Mouse (Mus musculus) left cerebral cortex, adult 18-20 months (tissue): ENCODE data around the gene Abcc8. TPM values are rescaled to one million over a fixed set of nuclear protein-coding genes. Genes with fewer than 3 reads are reported as not detected.
"Not testable (repeated sequence)": the region's sequence is repeated elsewhere in the genome, so short reads cannot be mapped to it uniquely, and the experiment has no call there.

ENCODE experiments used
- DNase-seq, 2 experiments: peaks; one replicate each; pipeline ENCODE4 v3.0.0; 2021 to 2022; ENCODE audit warnings: low spot score in 2 of 2, mixed read lengths in 1 of 2
- long read RNA-seq, 2 experiments: library from polyadenylated mRNA; stranded (forward); transcript quantifications; one replicate each; pipeline ENCODE4 v2.0.0; 2021
- total RNA-seq, 2 experiments: library from RNA; stranded (reverse); gene quantifications; 2 replicates each; pipeline ENCODE4 v1.2.3; 2021

Abcc8 gene
- 10 to 100 TPM; 34.8 to 39.2 TPM for total RNA-seq
- long read RNA-seq, experiment 1, partial matches to known transcripts: 10 of 36 reads
- long read RNA-seq, experiment 1, other reads (novel, unspliced or antisense): 25 of 36 reads
- long read RNA-seq, experiment 2, partial matches to known transcripts: 4 of 14 reads
- long read RNA-seq, experiment 2, other reads (novel, unspliced or antisense): 9 of 14 reads

DNA sequence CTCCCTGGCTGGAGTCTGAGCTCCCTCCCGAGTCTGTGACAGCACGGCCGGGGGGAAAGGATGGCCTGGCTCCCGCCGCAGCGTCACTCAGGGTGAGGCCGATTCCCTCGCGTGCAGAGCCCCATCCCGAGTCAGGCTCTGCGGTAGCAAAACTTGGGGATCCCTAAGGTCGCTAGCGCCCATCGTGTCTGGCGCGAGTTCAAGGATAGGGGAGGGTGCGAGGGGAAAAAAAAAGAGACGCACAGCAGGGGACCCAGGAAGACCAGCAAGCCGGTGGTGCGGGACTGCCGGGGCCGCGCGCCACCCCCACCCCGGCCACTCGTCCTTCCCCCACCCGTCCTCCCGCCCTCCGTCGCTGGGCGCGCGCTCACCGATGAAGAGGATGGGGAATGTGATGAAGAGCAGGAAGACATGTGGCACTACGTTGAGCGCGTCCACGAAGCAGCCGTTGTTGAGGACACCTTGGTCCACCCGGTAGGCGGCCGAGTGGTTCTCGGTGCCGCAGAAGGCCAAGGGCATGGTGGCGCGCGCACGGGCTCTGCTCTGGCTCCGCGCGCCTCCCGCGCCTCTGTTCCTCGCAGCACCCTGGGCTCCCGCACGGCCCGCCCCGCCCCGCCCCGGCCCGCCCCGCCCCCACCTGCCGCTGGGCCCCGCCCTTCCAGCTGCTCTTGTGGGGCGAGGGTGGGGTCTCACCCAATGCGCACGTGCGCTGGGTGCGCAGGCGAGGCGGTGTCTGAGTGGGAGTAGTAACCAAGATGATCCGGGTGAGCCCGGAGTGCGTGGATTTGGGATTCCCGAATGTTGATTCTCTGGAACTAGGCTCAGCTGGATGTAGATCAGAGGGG is at the start of gene Abcc8:
Gene Abcc8, minus strand, starts transcription at position 603 of the 845 bp plus-strand sequence.
- DNase-seq: peak; percentile 35 to 64

DNA sequence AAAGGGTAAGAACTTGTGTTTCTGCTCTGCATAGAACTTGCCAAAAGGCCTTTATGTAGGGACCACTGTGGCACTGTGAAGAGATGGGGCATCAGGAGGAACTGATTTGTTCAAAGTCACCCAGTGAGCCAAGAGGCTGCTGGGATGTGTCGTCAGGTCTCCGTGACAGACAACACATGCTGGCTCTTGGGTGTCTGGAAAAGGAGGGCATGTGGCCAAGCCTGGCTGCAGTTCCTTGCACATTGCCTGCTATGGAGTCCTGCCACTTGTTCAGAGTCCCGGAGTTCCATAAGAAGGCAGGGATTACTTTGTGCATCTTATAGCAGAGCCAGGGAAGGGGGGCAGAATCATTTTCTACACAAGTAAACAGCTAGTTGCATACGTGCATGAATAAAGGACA is 47.1 kb upstream of the Abcc8 start:
- DNase-seq: no peak

DNA sequence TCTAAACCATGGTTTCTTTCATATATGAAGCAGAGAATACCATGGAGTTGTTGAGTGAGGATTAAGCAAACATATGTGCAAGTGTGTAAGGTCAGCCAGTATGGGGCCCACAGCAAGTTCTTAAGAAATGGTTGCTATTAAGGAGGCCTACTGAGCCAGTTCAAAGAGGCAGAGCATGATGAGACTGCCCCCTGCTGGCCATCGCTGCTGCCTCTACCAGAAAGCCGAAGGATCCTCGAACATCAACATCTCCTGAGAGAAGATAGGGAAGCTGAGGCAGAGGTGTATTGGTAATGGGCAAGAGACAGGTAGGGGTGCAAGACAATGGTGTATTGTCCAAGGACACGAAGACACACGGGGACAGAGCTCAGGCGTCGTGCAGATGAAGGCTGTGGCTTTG is 46.4 kb upstream of the Abcc8 start:
- DNase-seq: peak; percentile 63 to 80

DNA sequence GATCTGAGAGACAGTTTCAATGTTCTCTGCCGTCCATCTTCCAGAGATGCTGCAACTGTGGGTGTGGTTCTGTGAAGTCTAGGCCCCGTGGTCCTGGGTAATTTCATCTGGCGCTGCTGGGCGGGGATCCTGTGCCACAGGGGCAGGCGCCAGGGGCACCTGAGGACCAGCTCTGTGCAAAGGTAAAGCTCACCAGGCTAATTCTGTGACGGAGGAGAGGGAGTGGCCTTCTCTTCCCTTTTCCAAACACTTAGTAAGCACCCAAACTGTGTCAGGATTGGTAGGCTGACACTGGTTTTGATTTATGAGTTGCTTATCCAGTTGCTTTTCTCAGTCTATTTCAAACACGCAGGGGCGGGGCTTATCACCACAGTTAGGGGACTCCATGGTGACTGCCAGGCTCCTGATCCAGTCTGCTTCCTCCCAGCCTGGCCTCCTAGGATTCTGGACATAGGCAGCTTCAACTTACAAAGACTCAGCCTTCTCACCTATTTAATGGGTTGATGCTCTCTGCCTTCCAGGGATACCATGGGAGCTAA is 40.8 kb upstream of the Abcc8 start:
- DNase-seq: no peak

DNA sequence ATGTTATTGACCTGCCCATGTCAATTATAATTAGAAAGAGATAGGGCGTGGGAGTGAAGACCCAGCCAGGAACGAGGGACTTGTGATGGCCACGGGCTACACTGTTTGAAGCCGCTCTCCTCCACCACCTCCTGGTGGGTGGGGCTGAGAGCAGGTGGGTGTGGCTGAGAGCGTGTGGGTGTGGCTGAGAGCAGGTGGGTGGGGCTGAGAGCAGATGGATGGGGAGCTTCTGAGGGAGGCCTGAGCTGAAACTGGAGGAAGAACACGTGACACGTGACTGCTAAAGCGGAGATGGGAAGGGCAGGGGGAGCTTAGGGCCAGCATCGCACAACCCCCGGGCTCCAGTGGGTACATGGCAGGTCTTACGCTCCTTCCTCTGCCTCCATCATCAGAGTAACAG is 38.6 kb upstream of the Abcc8 start:
- DNase-seq: peak in 1 of 2 experiments; percentile 6

DNA sequence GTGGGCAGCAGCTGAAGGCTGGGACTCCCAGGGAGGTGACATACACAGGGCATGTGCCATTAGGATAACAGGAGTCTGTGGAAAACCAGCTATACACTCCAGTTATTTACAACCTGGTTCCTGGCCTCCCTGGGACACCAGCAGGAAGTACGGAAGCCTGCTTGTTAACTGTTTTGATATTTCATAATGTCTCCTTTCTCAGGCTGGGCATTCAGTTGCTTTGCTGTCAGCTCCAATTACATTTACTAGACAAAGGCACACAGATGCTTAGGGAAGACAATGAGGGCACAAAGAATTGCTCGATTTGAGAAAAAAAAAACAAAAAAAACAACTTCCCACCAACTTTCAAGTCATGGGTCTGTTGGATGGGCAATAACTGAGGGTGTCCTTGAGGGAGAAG is 36.6 kb upstream of the Abcc8 start:
- no peak for DNase-seq

DNA sequence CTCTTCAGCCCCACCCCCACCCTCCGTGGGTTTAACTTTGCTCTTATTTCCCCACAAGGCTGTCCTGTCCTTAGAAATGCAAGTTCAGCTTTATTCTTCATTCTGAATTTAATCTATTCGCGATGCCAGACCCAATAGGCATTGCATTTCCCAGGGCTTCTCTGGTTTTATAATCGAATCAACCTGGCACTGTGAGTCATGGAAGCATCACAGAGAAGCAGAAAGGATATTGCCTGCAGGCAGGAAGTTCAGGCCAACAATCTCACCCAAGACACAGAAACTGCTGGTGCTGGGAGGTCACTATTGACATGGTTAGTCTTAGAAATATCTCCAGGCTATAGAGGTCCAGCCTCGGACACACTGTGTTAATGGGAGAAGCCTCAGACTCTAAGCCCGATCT is 30.4 kb upstream of the Abcc8 start:
- DNase-seq: no peak

DNA sequence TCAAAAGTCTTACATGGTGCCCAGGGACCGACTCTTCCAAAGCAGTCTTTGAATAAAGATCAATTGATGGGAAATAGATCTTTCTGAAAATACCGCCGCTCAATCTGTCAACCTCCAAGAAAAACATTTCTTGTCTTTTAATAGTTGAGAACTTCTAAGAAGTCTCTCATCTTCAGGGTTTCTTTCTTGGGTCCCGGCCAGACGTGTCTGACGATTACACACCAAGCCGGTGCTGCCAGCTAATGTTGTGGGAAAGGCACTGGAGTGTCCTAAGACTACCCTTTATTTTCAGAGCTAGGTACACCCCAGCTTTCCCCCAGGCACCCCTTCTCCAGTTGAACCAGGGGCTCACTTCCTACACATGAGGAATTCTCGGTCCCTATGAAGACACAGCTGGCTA is 28.3 kb upstream of the Abcc8 start:
- DNase-seq: no peak

DNA sequence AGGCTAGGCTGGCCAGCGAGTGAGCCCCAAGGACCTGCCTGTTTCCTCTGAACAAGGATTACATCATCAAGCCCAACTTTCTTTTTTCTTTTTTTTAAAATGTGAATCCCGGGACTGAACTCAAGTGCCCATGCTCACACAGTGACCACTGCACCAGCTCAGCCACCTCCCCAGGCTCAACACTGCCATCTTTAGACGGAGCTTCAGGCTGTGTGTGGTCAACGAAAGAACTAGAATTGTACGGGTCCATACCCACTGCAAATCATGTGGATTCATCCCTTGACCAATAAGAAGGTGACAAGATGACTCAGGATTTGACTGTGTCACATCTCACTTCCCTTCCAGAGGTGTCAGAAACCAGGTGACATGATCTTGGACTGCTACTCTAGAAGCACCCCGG is 24.9 kb upstream of the Abcc8 start:
- DNase-seq: no peak

DNA sequence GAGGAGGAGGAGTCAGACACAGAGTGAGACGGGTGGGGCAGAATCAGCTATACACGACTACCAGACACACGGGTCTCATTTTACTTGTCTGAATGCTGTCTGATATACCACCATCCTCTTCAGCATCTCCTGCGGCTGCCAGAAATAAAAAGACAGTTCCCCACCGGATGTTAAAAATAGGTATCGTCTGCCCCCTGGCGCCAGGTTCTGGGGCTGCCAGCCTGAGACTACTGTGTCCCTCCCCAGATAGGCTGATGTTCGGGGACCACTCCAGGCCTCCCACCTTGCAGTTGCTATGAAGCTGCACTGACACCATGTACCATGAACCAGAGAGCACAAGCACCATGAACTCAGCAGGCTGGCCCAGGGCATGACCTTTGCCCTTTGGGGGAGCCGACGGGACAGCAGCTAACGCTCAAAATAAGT is 24.2 kb upstream of the Abcc8 start:
- DNase-seq: peak; percentile 57 to 65

DNA sequence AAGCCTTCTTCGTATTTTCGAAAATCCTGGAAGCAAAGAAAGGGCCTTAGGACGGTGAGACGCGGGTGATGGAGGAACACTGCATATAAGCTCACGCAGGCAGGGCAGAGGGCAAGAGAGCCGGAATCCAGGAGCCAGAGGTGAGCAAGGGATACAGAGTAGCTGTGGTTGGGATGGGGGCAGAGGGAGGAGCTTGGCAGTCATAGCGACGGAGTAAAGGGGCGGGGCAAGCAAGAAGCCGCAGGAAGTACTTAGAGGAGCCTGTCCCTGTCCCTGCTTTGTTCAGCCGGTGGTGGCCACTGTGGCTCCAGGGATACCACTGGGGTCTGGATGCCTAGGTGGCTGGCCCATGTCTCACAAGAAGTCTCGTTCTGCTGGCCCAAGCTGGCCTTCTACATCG is 21.8 kb upstream of the Abcc8 start:
- DNase-seq: no peak

DNA sequence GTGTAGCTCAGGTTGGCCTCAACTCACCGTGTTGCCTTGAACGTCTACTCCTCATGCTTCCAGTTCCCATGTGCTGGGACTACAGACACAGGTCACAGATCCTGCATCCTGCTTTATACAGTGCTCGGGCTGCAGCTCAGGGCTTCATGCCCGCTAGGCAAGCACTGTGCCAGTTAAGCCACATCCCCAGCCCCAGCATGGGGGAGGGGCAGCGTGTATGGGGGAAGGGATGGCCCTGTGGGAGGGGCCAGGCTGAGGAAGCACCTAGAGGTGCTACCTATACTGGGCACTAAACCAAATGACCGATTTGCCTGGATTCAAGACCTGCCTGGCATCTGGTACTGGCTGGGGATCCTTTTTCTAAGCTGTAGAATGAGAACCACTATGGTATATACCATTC is 20.2 kb upstream of the Abcc8 start:
- no peak for DNase-seq

DNA sequence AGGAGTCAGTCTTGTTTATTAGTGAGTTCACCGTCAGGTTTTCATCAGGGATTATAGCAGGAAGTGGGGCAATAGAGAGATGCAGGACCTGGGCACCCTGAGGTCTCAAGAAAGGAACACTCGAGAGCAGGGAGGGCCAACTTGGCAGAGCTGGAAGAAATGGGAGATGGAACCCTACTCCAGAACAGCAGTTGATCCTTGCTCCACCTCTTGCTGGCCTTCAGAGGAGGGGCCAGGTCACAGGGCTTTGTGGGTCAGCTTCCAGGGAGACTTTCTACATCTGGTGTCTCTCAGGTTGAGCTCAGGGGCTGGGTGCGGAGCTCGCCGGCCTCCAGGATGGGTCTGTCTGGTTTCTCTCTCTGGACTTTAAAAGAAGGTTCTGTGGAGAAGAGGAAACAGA is 15.5 kb upstream of the Abcc8 start:
- DNase-seq: no peak

DNA sequence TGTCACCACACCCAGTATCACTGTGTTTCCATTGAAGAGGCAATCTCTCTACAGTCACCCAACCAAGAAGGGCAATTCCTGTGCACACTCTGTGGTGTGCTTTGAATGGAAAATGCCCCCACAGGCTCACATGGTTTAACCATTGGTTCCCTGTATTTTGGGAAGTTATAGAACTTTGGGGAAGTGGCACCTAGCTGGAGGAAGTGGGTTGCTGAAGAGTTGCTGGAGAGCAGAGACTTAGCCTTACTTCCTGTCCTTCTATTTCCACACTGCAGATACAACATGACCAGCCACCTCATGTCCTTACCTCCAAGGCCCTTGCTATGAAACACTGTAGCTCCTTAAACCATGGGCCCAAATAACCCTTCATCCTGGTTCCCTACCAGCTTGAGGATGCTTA is 4.4 kb upstream of the Abcc8 start:
- DNase-seq: no peak

DNA sequence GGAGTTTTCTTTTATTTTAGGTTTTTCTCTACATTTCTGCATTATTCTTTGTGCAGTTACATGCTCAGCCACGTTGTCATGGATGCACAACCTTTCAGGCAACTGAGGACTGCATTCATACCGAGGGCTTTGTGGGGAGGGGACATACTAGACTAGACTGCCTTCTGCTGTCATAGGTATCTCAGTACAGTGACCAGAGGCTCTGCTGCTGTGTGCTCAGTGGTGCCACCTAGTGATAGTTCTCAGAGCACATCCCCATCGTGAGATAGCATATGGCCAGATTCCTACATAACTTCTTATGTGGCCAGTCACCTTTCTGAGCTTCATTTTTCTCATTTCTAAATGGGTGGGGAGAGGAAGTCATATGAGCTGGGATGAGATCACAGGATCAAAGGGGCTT is 1.8 kb upstream of the Abcc8 start:
- DNase-seq: peak; percentile 62 to 66

DNA sequence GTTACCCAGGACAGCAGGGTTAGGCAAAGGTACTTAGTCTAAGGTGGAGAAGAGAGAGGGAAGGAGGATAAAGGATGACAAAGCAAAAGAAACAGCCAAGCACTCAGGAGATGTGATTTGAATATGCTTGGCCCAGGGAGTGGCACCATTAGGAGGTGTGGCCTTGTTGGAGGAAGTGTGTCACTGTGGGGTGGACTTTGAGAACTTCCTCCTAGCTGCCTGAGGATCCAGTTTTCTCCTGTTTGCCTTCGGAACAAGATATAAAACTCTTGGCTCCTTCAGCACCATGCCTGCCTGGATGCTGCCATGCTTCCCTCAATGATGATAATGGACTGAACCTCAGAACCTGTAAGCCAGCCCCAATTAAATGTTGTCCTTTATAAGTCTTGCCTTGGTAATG is 10.9 kb downstream of the Abcc8 start:
- not testable (repeated sequence) for DNase-seq

DNA sequence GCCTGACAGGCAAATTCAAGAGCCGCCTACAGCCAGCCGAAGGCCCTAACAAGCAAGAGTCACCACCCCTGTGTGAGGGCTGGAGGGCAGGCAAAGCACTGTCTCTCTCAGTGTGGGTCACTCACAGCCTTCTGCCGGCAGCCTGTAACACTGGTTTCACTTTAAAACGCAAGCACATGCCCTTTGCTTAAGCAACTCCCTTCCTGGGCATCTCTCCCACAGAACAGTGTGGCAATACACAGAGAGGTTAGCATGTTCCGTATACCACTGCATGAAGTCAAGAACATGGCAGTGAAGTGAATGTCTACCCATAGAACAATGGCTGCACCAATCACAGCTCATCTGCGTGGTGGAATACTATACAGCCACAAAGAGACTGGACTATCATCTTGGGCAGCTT is 11.4 kb downstream of the Abcc8 start:
- no peak for DNase-seq

DNA sequence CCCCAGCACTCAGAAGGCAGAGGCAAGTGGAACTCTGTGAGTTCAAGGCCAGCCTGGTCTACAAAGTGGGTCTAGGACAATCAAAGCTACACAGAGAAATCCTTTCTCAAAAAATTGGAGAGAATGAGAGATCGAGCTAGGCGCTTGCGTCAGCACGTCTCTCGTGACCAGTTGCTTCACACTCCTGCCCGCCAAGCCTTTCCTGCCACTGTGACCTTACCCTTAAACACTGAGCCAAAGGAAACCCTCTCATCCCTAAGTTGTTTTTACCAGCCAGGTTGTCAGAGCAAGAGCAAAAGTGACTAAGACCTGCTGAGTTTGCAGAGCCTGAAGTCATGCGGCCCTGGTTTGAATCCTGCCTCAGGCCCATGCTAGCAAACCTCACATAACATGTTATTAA is 11.9 kb downstream of the Abcc8 start:
- DNase-seq: no peak

DNA sequence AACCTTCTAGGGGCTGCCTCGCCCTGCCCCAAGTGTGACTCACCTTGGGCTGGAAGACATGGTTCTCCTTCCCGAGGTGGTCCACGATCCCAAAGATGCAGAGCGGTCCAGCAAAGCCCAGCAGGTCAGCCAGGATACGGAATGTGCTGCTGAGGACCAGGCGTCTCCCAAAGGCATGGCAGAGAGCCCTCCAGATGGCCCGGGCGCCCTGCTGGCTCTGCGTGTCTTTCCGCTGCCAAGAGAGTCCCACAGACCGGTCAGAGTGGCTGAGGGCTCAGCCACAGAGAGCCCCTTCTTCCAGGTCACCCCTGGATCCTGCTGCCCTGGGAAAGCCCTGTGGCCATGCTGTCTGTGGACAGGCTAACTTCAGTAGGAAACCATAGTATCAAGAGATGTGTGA is 14.0 kb downstream of the Abcc8 start:
- no peak for DNase-seq

DNA sequence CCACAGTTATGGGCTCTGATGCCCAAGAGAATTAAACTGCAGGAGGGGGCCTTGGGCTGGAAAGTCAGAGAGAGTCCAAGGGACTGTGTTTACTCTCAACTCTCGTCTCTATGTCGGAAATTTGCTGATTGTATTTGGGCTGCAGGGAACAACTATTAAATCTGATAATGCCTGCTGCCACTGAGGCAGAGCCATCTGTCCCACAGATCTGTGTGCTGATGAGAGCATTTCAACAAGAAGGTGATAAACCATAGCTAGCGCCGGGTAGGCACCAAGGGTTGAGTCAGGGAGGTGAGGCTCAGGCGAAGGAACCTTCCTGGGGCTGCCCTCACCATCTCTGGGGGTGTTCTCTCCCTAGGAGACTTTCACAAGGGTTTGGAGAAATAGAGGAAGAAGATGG is 17.1 kb downstream of the Abcc8 start:
- no peak for DNase-seq

DNA sequence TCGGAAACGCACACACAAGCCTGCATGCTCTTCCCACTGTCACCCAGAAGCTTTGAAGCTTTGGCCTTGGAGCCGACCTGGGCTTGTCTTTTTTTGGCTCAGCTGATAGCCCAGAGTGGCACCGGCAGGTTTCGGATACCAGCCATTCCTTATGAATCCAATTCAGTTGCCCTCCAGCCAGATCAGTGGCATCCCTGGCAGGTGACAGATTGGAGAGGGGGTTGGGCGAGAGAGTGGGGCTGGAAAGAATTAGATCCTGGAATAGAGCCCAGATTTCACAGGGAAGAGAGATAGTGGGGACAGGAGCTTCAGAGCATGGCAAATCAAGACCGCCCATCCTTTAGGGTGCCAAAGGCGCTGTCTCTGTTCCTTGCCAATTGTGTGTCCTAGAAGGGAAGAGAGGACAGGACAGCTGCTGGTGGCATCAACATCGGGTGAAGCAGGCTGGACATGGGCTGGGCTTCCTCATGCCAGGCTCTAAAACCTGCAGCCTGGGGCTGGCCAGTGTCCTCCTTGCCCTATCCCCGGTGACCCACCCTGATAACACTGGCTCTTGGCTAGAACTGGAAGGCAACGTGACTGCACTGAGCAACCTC is 17.6 kb downstream of the Abcc8 start:
- DNase-seq: no peak

DNA sequence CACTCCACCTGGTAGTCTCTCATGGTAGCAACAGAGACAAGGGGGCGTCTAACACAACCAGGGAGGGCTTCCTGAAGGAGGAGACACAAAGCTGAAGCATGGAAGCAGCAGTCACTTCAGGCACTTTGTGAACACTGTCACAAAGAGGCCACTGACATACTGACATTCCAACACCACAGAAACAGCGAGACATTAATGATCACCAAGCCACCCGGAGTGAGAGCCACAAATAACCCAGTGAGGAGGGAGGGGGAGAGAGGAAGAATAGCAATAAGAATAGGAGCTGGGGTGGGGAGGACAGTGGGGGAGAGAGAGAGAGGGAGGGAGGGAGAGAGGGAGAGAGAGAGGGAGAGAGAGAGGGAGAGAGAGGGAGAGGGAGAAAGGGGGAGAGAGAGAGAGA is 18.2 kb downstream of the Abcc8 start:
- no peak for DNase-seq
